Comparison of ENCODE assay signal across 27 mouse cellular contexts in the genomic region with DNA sequence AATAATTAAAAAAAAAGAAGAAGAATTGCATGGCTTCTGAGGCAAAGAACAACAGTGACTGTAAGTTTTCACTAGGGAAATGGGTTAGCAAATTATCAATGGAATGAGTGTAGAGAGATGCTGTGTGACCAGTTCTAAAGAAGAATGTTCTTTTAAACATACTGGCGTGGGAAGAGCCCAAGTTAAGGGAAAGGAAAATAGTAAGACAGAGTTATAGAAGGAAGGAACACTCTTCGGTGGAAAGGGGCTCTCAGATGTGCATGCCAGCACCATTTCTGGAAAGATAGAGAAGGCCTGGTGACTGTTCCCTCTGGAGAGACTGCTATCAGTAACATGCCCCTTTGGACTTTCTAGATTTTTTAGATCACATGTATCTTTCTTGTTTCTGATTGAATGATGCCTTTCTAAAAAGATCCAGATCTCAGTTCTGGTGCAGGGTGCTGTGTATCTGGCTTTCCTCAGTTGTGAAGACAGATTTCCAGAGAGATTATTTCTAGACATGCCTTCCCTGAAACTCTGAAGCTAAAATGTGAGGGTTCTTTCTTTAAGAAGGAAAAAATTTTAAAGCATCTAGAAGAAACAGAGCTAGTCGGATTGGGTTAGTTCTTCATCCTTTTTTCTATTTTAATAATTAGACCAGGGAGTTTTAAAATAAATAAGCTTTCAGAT.
"Had no signal": no experiment of that assay in that cellular context is flagged by ENCODE, and none has a peak within 500 bp of the region (broad histone marks: within the 10 kb centered on the region; RNA-seq: fewer than 3 reads in every experiment).

No protein-coding gene starts in this region.

- H3K27me3 ChIP-seq: embryonic facial prominence, embryonic 12.5 days; embryonic facial prominence, embryonic 13.5 days; embryonic facial prominence, embryonic 15.5 days; forebrain, embryonic 12.5 days; forebrain, embryonic 13.5 days; forebrain, embryonic 15.5 days had no signal

- H3K27ac ChIP-seq: embryonic facial prominence, embryonic 10.5 days; embryonic facial prominence, embryonic 12.5 days; embryonic facial prominence, embryonic 13.5 days; embryonic facial prominence, embryonic 15.5 days; forebrain, embryonic 10.5 days; forebrain, embryonic 12.5 days; forebrain, embryonic 13.5 days; forebrain, embryonic 15.5 days; gastrocnemius, adult 2 months; heart, adult 2 months had no signal

- ATAC-seq: forebrain, embryonic 13.5 days; forebrain, embryonic 14.5 days; forebrain, embryonic 15.5 days; forebrain, embryonic 16.5 days; forebrain, postnatal 0 days had no signal

- H3K4me3 ChIP-seq: embryonic facial prominence, embryonic 10.5 days; embryonic facial prominence, embryonic 12.5 days; embryonic facial prominence, embryonic 13.5 days; embryonic facial prominence, embryonic 15.5 days; erythroblast, embryonic 14.5 days; forebrain, embryonic 10.5 days; forebrain, embryonic 12.5 days; forebrain, embryonic 13.5 days; forebrain, embryonic 15.5 days; gastrocnemius, adult 2 months; heart, adult 2 months had no signal

- H3K36me3 ChIP-seq: embryonic facial prominence, embryonic 10.5 days; embryonic facial prominence, embryonic 12.5 days; embryonic facial prominence, embryonic 13.5 days; embryonic facial prominence, embryonic 15.5 days; forebrain, embryonic 10.5 days; forebrain, embryonic 12.5 days; forebrain, embryonic 15.5 days had no signal

- H3K9me3 ChIP-seq: embryonic facial prominence, embryonic 10.5 days; embryonic facial prominence, embryonic 12.5 days; embryonic facial prominence, embryonic 13.5 days; embryonic facial prominence, embryonic 15.5 days; forebrain, embryonic 10.5 days; forebrain, embryonic 12.5 days; forebrain, embryonic 13.5 days had no signal

- H3K4me2 ChIP-seq: embryonic facial prominence, embryonic 12.5 days; embryonic facial prominence, embryonic 13.5 days; embryonic facial prominence, embryonic 15.5 days; forebrain, embryonic 12.5 days; forebrain, embryonic 13.5 days; forebrain, embryonic 15.5 days had no signal

- H3K4me1 ChIP-seq: embryonic facial prominence, embryonic 10.5 days; embryonic facial prominence, embryonic 12.5 days; embryonic facial prominence, embryonic 13.5 days; embryonic facial prominence, embryonic 15.5 days; forebrain, embryonic 10.5 days; forebrain, embryonic 12.5 days; forebrain, embryonic 13.5 days; forebrain, embryonic 15.5 days had no signal

- H3K9ac ChIP-seq: embryonic facial prominence, embryonic 12.5 days; embryonic facial prominence, embryonic 13.5 days; embryonic facial prominence, embryonic 15.5 days; forebrain, embryonic 12.5 days; forebrain, embryonic 13.5 days; forebrain, embryonic 15.5 days; forebrain, postnatal 0 days had no signal

- DNase-seq: cerebellum, adult 8-10 months; cerebellum, adult 9-10 months; cerebellum, adult 9-11 months; cerebellum, postnatal 10 days; cerebellum, postnatal 14 days; cerebellum, postnatal 25 days; cerebellum, postnatal 36 days; embryo, embryonic 11 days; forebrain, postnatal 0 days; gastrocnemius, adult 2 months; gastrocnemius, postnatal 10 days; gastrocnemius, postnatal 14 days; gastrocnemius, postnatal 25 days; gastrocnemius, postnatal 36 days; heart, adult 18-20 months; heart, adult 2 months had no signal
